Mouse (Mus musculus) heart, embryonic 14.5 days (tissue): ENCODE data around the gene Csrp1. TPM values are rescaled to one million over a fixed set of nuclear protein-coding genes. Genes with fewer than 3 reads are reported as not detected.

ENCODE experiments used
- ATAC-seq: fragments of 200-750 bp; cut with Nextera tagmentation; 2 replicates; pipeline ENCODE4 v1.8.0; 2017; ENCODE audit warnings: low read depth, moderate TSS enrichment; ENCODE audit not compliant: insufficient number of reproducible peaks, insufficient read depth, low FRiP score
- H3K27ac ChIP-seq, 2 experiments: fragments of 200-500 bp in 1 of 2; fragments of 300-500 bp in 1 of 2; sonication (generic) in 1 of 2; replicated peaks in 1 of 2; 2 replicates each; pipeline ENCODE4 v1.5.1; 2012 to 2014; ENCODE audit warnings: low read depth in 2 of 2, low read length in 2 of 2, control low read depth in 1 of 2, mild to moderate bottlenecking in 1 of 2, mixed read lengths in 1 of 2; ENCODE audit not compliant: control insufficient read depth in 1 of 2, insufficient read depth in 1 of 2
- H3K27me3 ChIP-seq: fragments of 300-500 bp; sonication (generic); 2 replicates; pipeline ENCODE4 v1.6.1; 2014; ENCODE audit warnings: mild to moderate bottlenecking, low read length, control low read depth; ENCODE audit not compliant: control insufficient read depth, insufficient read depth
- H3K36me3 ChIP-seq: fragments of 300-500 bp; sonication (generic); 2 replicates; pipeline ENCODE4 v1.6.1; 2014; ENCODE audit warnings: mild to moderate bottlenecking, control low read depth, low read length, mixed read lengths; ENCODE audit not compliant: control insufficient read depth, insufficient read depth
- H3K4me1 ChIP-seq, 2 experiments: fragments of 200-500 bp in 1 of 2; fragments of 300-500 bp in 1 of 2; sonication (generic) in 1 of 2; 2 replicates each; pipeline ENCODE4 v1.6.1; 2012 to 2014; ENCODE audit warnings: low read length in 2 of 2, control low read depth in 1 of 2, mixed read lengths in 1 of 2; ENCODE audit not compliant: control insufficient read depth in 2 of 2, insufficient read depth in 2 of 2
- H3K4me2 ChIP-seq: fragments of 300-500 bp; sonication (generic); 2 replicates; pipeline ENCODE4 v1.6.1; 2014; ENCODE audit warnings: mild to moderate bottlenecking, low read length
- H3K4me3 ChIP-seq, 2 experiments: fragments of 200-500 bp in 1 of 2; fragments of 300-500 bp in 1 of 2; sonication (generic) in 1 of 2; 2 replicates each; pipeline ENCODE4 v1.5.1; 2012 to 2014; ENCODE audit warnings: low read length in 2 of 2, mild to moderate bottlenecking in 2 of 2, control low read depth in 1 of 2, low read depth in 1 of 2, moderate library complexity in 1 of 2; ENCODE audit not compliant: control insufficient read depth in 1 of 2, insufficient read depth in 1 of 2
- H3K9ac ChIP-seq: fragments of 300-500 bp; sonication (generic); 2 replicates; pipeline ENCODE4 v1.6.1; 2014; ENCODE audit warnings: mild to moderate bottlenecking, low read length
- H3K9me3 ChIP-seq: fragments of 300-500 bp; sonication (generic); 2 replicates; pipeline ENCODE4 v1.6.1; 2016; ENCODE audit warnings: low read length, control low read depth; ENCODE audit not compliant: control insufficient read depth
- WGBS: fragments of 180-500 bp; shearing (Covaris S2); extraction: QIAGEN DNeasy Blood & Tissue Kit; methylation state at CpG from one replicate; pipeline ENCODE4 v1.1.7; 2014; 5-methylcytosine and 5-hydroxymethylcytosine counted together
- polyA plus RNA-seq: library from polyadenylated mRNA; unstranded; fragments of >200 nt; fragmentation: Nextera tagmentation; extraction: Ambion mirVana; gene quantifications from 2 replicates; pipeline ENCODE4 v1.2.1, GENCODE M21; 2014

Csrp1 gene
- polyA plus RNA-seq, 1 experiment from 2014 or later = 220 TPM

DNA sequence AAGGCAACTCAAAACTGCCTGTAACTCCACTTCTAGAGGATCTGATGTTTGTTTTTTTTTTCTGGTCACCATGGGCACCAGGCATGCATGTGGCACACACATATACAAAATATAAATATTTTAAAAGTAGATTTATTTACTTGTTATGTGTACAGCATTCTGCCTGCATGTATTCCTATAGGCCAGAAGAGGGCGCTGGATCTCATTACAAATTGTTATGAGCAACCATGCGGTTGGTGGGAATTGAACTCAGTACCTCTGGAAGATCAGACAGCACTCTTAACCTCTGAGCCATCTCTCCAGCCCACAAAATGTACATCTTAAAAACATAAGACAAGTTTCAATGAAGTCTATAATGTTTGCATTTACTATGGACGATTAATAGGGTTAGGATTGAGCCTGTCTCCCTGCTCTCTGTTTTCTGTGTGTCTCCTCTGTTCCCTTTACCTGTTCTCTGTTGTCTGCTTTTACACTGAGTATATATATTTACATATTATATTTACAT lies 15.5 kb upstream of the Csrp1 start:
- no peak overlapping the region for H3K27ac ChIP-seq
- no peaks in the 10 kb centered on the region for H3K36me3 ChIP-seq
- no peak overlapping the region for H3K4me2 ChIP-seq
- H3K4me3 ChIP-seq = no peak overlapping the region
- ATAC-seq = no peak
- no peaks in the 10 kb centered on the region for H3K27me3 ChIP-seq
- H3K4me1 ChIP-seq = peaks cover 0 to 7% of the 10 kb centered on the region in 2 experiments; a peak in 1 of 4 replicates
- H3K9me3 ChIP-seq = no peaks in the 10 kb centered on the region
- H3K9ac ChIP-seq = no peak overlapping the region
- 56% methylated on average over 3 of the region's 3 CpGs for WGBS

DNA sequence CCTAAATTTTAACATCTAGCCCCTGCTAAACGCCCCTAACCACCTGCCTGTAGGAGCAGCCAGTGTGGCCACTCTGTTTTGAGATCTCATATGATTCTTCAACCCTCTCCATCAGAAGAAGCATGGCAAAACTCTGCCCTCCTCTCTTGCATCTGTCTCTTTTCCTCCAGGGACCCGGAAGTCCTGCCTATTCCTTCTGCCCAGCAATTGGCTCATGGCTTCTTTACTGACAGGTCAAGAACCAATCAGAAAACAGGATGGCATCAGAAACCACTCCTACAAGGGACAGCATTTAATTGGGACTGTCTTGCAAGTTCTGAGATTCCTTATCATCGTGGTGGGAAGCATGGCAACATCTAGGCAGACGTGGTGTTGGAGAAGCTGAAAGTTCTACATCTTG lies 11.5 kb upstream of the Csrp1 start:
- H3K4me3 ChIP-seq = 0 out of 4 replicates have a peak overlapping the region, but pooled peaks of 1 of the 2 experiments have one; percentile 11
- peaks cover 4 to 8% of the 10 kb centered on the region in 2 experiments; a peak in 1 of 4 replicates for H3K4me1 ChIP-seq
- WGBS = 45% methylated on average over 4 of the region's 4 CpGs
- H3K4me2 ChIP-seq = peak overlapping the region; percentile 46
- H3K27me3 ChIP-seq = no peaks in the 10 kb centered on the region
- no peak for ATAC-seq
- no peaks in the 10 kb centered on the region for H3K36me3 ChIP-seq
- no peaks in the 10 kb centered on the region for H3K9me3 ChIP-seq
- no peak overlapping the region for H3K9ac ChIP-seq
- H3K27ac ChIP-seq = no peak overlapping the region

GRCm38 (mm10) chr1:135711126-135711525 lies 8.7 kb upstream of the Csrp1 start:
- peak; percentile 48; the same call in 1 of the 2 replicates for ATAC-seq
- no peak overlapping the region for H3K9ac ChIP-seq
- no peak overlapping the region for H3K4me3 ChIP-seq
- H3K9me3 ChIP-seq = no peaks in the 10 kb centered on the region
- no peak overlapping the region for H3K27ac ChIP-seq
- no peaks in the 10 kb centered on the region for H3K36me3 ChIP-seq
- 14% methylated on average over 7 of the region's 7 CpGs for WGBS
- H3K4me1 ChIP-seq = peaks cover 16 to 27% of the 10 kb centered on the region in 2 experiments
- H3K27me3 ChIP-seq = no peaks in the 10 kb centered on the region
- H3K4me2 ChIP-seq = no peak overlapping the region

- WGBS = 51% methylated on average over 9 of the region's 9 CpGs
- Histone ChIP-seq H3K4me2 (no peak overlapping the region), H3K27ac (peak overlapping the region; percentile 68 to 75), H3K36me3 (no peaks in the 10 kb centered on the region), H3K4me1 (peaks cover 16 to 27% of the 10 kb centered on the region in 2 experiments), H3K27me3 (no peaks in the 10 kb centered on the region), H3K9ac (no peak overlapping the region; the same call in 1 of the 2 replicates), H3K4me3 (no peak overlapping the region), H3K9me3 (no peaks in the 10 kb centered on the region)
- no peak for ATAC-seq
Observed at GRCm38 (mm10) chr1:135714028-135714815, 5.6 kb upstream of the Csrp1 start.

DNA sequence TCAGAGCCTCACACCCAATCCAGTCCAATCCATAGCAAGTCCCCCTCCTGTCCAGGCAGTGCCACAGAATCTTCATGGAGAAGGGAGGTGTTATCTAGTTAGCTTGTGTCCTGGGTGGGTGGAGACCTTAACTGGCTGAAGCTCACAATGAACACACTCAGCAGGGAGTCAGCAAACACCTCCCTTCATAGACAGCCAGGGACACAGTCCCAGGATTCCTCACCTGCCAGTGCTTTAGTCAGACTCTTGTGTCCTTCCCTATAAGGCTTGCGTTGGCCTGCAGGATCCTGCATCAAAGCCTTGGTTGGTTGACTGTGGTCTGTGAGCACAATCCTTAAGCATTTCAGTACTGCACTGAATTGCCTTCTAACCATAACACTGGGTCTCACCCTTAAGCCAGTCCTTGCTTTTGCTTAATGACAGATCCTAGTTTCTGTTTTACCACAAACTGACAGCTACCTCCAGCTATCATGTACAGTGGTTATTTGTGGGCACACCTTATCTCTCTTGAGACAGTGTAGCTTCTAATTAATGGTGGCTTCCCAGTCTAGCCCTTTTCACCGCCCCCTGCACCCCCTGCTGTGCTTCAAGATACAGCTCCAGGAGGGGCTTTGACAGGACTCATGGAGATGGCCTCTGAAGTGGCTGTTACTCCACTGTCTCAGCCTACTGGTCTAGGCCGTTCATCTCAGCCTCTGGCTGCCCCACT lies 4.8 kb upstream of the Csrp1 start:
- Histone ChIP-seq H3K4me1 (peaks cover 21 to 29% of the 10 kb centered on the region in 2 experiments), H3K27me3 (no peaks in the 10 kb centered on the region), H3K9me3 (no peaks in the 10 kb centered on the region), H3K9ac (no peak overlapping the region; the same call in 1 of the 2 replicates), H3K4me3 (no peak overlapping the region), H3K4me2 (no peak overlapping the region; the same call in 1 of the 2 replicates), H3K36me3 (no peaks in the 10 kb centered on the region), H3K27ac (peak overlapping the region; percentile 68 to 75)
- peak; percentile 47; the same call in 1 of the 2 replicates for ATAC-seq
- 27% methylated on average over 3 of the region's 3 CpGs for WGBS

- Histone ChIP-seq H3K9me3 (no peaks in the 10 kb centered on the region), H3K4me3 (no peak overlapping the region), H3K4me1 (peaks cover 17 to 18% of the 10 kb centered on the region in 2 experiments), H3K4me2 (peak overlapping the region; percentile 28), H3K36me3 (no peaks in the 10 kb centered on the region), H3K9ac (no peak overlapping the region), H3K27me3 (no peaks in the 10 kb centered on the region), H3K27ac (no peak overlapping the region; a peak in 1 of 4 replicates)
- WGBS = 20% methylated on average over 9 of the region's 9 CpGs
- no peak for ATAC-seq
Observed at GRCm38 (mm10) chr1:135719486-135719885, 375 bp upstream of the Csrp1 start.

DNA sequence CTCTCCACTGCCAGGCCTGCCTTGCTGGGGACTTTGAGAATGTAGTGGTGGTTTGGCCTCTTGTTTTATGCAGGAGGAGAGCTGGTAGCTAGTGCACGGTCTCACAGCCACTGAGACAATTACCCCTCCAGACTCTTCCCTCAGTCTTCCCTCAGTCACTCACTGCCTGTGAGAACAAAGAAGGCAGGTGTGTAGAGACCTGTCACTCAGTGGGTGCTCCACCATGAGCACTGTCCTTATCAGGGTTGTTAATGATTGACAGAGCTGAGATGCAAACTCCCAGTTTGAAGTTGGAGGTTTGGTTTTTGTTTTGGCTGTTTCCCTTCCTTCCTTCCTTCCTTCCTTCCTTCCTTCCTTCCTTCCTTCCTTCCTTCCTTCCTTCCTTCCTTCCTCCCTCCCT lies 3.2 kb downstream of the Csrp1 start:
- Histone ChIP-seq H3K4me2 (no peak overlapping the region), H3K27ac (no peak overlapping the region), H3K27me3 (no peaks in the 10 kb centered on the region), H3K36me3 (no peaks in the 10 kb centered on the region), H3K4me1 (peaks cover 11 to 13% of the 10 kb centered on the region in 2 experiments), H3K9ac (no peak overlapping the region), H3K9me3 (no peaks in the 10 kb centered on the region), H3K4me3 (no peak overlapping the region)
- 79% methylated on average over 1 of the region's 1 CpGs for WGBS
- ATAC-seq = no peak
